Mouse (Mus musculus) erythroblast, embryonic 14.5 days (primary cell): Measurements from ENCODE around the gene Alox12b. TPM values are rescaled to one million over a fixed set of nuclear protein-coding genes. Genes with fewer than 3 reads are reported as not detected.

Experiments
- H3K27me3 ChIP-seq: 2 replicates; pipeline ENCODE4 v1.6.1; 2012; ENCODE audit warnings: inconsistent platforms; ENCODE audit not compliant: control insufficient read depth
- H3K36me3 ChIP-seq: 2 replicates; pipeline ENCODE4 v1.6.1; 2012; ENCODE audit warnings: mild to moderate bottlenecking, inconsistent platforms; ENCODE audit not compliant: control insufficient read depth
- H3K4me1 ChIP-seq: 2 replicates; pipeline ENCODE4 v1.6.1; 2012; ENCODE audit warnings: inconsistent platforms; ENCODE audit not compliant: control insufficient read depth
- H3K4me3 ChIP-seq: replicated peaks from 2 replicates; pipeline ENCODE3; 2012; ENCODE audit warnings: moderate library complexity, mild to moderate bottlenecking, inconsistent platforms
- H3K9me3 ChIP-seq: 2 replicates; pipeline ENCODE4 v1.6.1; 2012; ENCODE audit warnings: low read length, inconsistent platforms, mixed read lengths; ENCODE audit not compliant: control insufficient read depth
- GATA1 ChIP-seq: IDR thresholded peaks from 2 replicates; pipeline ENCODE4 v1.6.1; 2012; ENCODE audit warnings: low read length, inconsistent platforms, mixed read lengths
- TAL1 ChIP-seq: IDR thresholded peaks from 3 replicates; pipeline ENCODE4 v1.6.1; 2012; ENCODE audit warnings: low read length, inconsistent platforms, mixed read lengths
- polyA plus RNA-seq: library from polyadenylated mRNA; stranded (reverse); fragments of >175 nt; gene quantifications from 2 replicates; pipeline ENCODE4 v1.2.3, GENCODE M21; 2012

The Alox12b gene
- polyA plus RNA-seq, 1 experiment: not detected

GRCm38 (mm10) chr11:69150444-69150843 lies 6.3 kb upstream of the Alox12b start:
- H3K36me3 ChIP-seq: no peaks in the 10 kb centered on the region

GRCm38 (mm10) chr11:69151004-69151403 lies 5.8 kb upstream of the Alox12b start:
- Histone ChIP-seq H3K9me3 (no peaks in the 10 kb centered on the region), H3K36me3 (no peaks in the 10 kb centered on the region), H3K27me3 (peaks cover 30% of the 10 kb centered on the region), H3K4me3 (no peak overlapping the region), H3K4me1 (peaks cover 12% of the 10 kb centered on the region)
- TF ChIP-seq TAL1 (no peak), GATA1 (no peak)

More at GRCm38 (mm10) chr11:69150444-69150843, 6.3 kb upstream of the Alox12b start:
- Histone ChIP-seq H3K27me3 (peaks cover 29% of the 10 kb centered on the region), H3K4me3 (no peak overlapping the region), H3K9me3 (no peaks in the 10 kb centered on the region), H3K4me1 (peaks cover 9% of the 10 kb centered on the region)
- TF ChIP-seq TAL1: no peak

- Histone ChIP-seq H3K4me3 (no peak overlapping the region), H3K9me3 (no peaks in the 10 kb centered on the region), H3K36me3 (no peaks in the 10 kb centered on the region), H3K4me1 (peaks cover 23% of the 10 kb centered on the region), H3K27me3 (peaks cover 53% of the 10 kb centered on the region)
- TF ChIP-seq GATA1 (no peak), TAL1 (no peak)
Observed at GRCm38 (mm10) chr11:69153831-69154230, 3.0 kb upstream of the Alox12b start.

- Histone ChIP-seq H3K4me1 (peaks cover 23% of the 10 kb centered on the region), H3K27me3 (peaks cover 58% of the 10 kb centered on the region), H3K9me3 (no peaks in the 10 kb centered on the region), H3K36me3 (no peaks in the 10 kb centered on the region), H3K4me3 (no peak overlapping the region)
- TF ChIP-seq GATA1: no peak
Observed at GRCm38 (mm10) chr11:69155351-69155750, 1.4 kb upstream of the Alox12b start.

GRCm38 (mm10) chr11:69169313-69169712 lies 12.5 kb downstream of the Alox12b start:
- Histone ChIP-seq H3K36me3 (no peaks in the 10 kb centered on the region), H3K4me1 (no peaks in the 10 kb centered on the region), H3K9me3 (no peaks in the 10 kb centered on the region), H3K27me3 (peaks cover 2% of the 10 kb centered on the region), H3K4me3 (no peak overlapping the region)
- TF ChIP-seq TAL1: no peak
- no peak for TF ChIP-seq GATA1

- Histone ChIP-seq H3K27me3 (no peaks in the 10 kb centered on the region; the same call in 1 of the 2 replicates), H3K4me3 (no peak overlapping the region), H3K4me1 (no peaks in the 10 kb centered on the region), H3K36me3 (no peaks in the 10 kb centered on the region), H3K9me3 (no peaks in the 10 kb centered on the region)
- no peak for TF ChIP-seq TAL1
- no peak for TF ChIP-seq GATA1
Observed at GRCm38 (mm10) chr11:69171626-69172025, 14.8 kb downstream of the Alox12b start.

GRCm38 (mm10) chr11:69172606-69173005 lies 15.8 kb downstream of the Alox12b start:
- no peaks in the 10 kb centered on the region for H3K36me3 ChIP-seq
- no peaks in the 10 kb centered on the region for H3K4me1 ChIP-seq
- TF ChIP-seq TAL1: no peak
- no peak for TF ChIP-seq GATA1
- H3K4me3 ChIP-seq: no peak overlapping the region
- H3K27me3 ChIP-seq: no peaks in the 10 kb centered on the region; the same call in 1 of the 2 replicates
- H3K9me3 ChIP-seq: no peaks in the 10 kb centered on the region

- TF ChIP-seq TAL1 (no peak), GATA1 (no peak)
- H3K4me1 ChIP-seq: no peaks in the 10 kb centered on the region
- H3K9me3 ChIP-seq: no peaks in the 10 kb centered on the region
- no peaks in the 10 kb centered on the region for H3K36me3 ChIP-seq
- no peak overlapping the region for H3K4me3 ChIP-seq
- H3K27me3 ChIP-seq: peaks cover 3% of the 10 kb centered on the region
Observed at GRCm38 (mm10) chr11:69174722-69175121, 17.9 kb downstream of the Alox12b start.

- Histone ChIP-seq H3K4me1 (no peaks in the 10 kb centered on the region), H3K9me3 (no peaks in the 10 kb centered on the region), H3K27me3 (peaks cover 3% of the 10 kb centered on the region), H3K4me3 (no peak overlapping the region), H3K36me3 (no peaks in the 10 kb centered on the region)
- TF ChIP-seq GATA1 (no peak), TAL1 (no peak)
Observed at GRCm38 (mm10) chr11:69178525-69178924, 21.7 kb downstream of the Alox12b start.

- no peak overlapping the region for H3K4me3 ChIP-seq
Observed at GRCm38 (mm10) chr11:69179512-69179911, 22.7 kb downstream of the Alox12b start.

More at GRCm38 (mm10) chr11:69179512-69179911, 22.7 kb downstream of the Alox12b start:
- no peaks in the 10 kb centered on the region for H3K36me3 ChIP-seq
- no peaks in the 10 kb centered on the region for H3K4me1 ChIP-seq
- no peaks in the 10 kb centered on the region for H3K9me3 ChIP-seq
- no peak for TF ChIP-seq TAL1
- TF ChIP-seq GATA1: no peak
- peaks cover 3% of the 10 kb centered on the region for H3K27me3 ChIP-seq
